ENCODE assay signal across 9 mouse cellular contexts in genomic region chr5:119685446-119686198, GRCm38 (mm10). TPM values are rescaled to one million over a fixed set of nuclear protein-coding genes. Genes with fewer than 3 reads are reported as not detected.
DNase-seq lines count a peak whose midpoint lies in the region; ATAC-seq and TF ChIP-seq lines count a peak whose summit lies in the region.
"Had no signal": no experiment of that assay in that cellular context is flagged by ENCODE, and none has a peak within 500 bp of the region (broad histone marks: within the 10 kb centered on the region; RNA-seq: fewer than 3 reads in every experiment).

No protein-coding gene starts in this region.

- intact Hi-C loops in left cerebral cortex, adult 2 months (cut with DNase I) = loop anchor here (1.0 to 5.0 kb wide), 2 partner anchors 117 to 806 kb away; no protein-coding TSS in a partner anchor

- no peak for DNase-seq in left cerebral cortex, adult 2 months (ENCODE audit: extremely low spot score in 1 of 2, low spot score in 2 of 2)
- no peak for DNase-seq in left cerebral cortex, adult 8-10 months (ENCODE audit: low spot score in 2 of 2)
- DNase-seq in embryo, embryonic 11 days = peak; percentile 62
- no peak for DNase-seq in limb, embryonic 14.5 days (ENCODE audit: low spot score)
- peak; percentile 73 for DNase-seq in retina, postnatal 1 day
- no peak for DNase-seq in cerebellum, adult 2 months
- no peak for DNase-seq in cerebellum, adult 11-12 months

- H3K27ac ChIP-seq in left cerebral cortex, adult 2 months = no peak overlapping the region
- peak overlapping the region; percentile 21 for H3K27ac ChIP-seq in limb, embryonic 14.5 days (replicated peaks; ENCODE audit: low read depth, low read length)
- no peak overlapping the region for H3K27ac ChIP-seq in cerebellum, adult 2 months (ENCODE audit: insufficient read depth, low read length)
- H3K27ac ChIP-seq: midbrain, embryonic 12.5 days had no signal

- H3K9me3 ChIP-seq in limb, embryonic 14.5 days (ENCODE audit: control insufficient read depth, low read length) = no peaks in the 10 kb centered on the region
- H3K9me3 ChIP-seq: midbrain, embryonic 12.5 days had no signal

- TF ChIP-seq POLR2A in limb, embryonic 14.5 days (IDR thresholded peaks at IDR 0.05; ENCODE audit: borderline replicate concordance, extremely low read depth, insufficient read depth, insufficient read length) = no peak
- TF ChIP-seq POLR2A in cerebellum, adult 2 months (IDR thresholded peaks at IDR 0.05; ENCODE audit: borderline replicate concordance, insufficient read depth, low read length) = no peak

- H3K4me2 ChIP-seq in limb, embryonic 14.5 days (replicated peaks; ENCODE audit: low read depth, low read length, severe bottlenecking) = peak overlapping the region; percentile 53
- H3K4me2 ChIP-seq: midbrain, embryonic 12.5 days had no signal

- TF ChIP-seq CTCF in left cerebral cortex, adult 2 months (IDR thresholded peaks at IDR 0.05) = no peak
- TF ChIP-seq CTCF in cerebellum, adult 2 months (IDR thresholded peaks at IDR 0.05; ENCODE audit: borderline replicate concordance, insufficient read depth, low read depth, low read length) = no peak

- H3K4me1 ChIP-seq in limb, embryonic 14.5 days (ENCODE audit: control insufficient read depth, insufficient read depth, low read length) = peaks cover 13% of the 10 kb centered on the region
- no peaks in the 10 kb centered on the region for H3K4me1 ChIP-seq in cerebellum, adult 2 months (ENCODE audit: control insufficient read depth, insufficient read depth, low read length)

- ATAC-seq in limb, embryonic 14.5 days (ENCODE audit: low FRiP score, low read depth) = peak; percentile 29
- ATAC-seq in monocyte, adult 5-6 weeks (replicated peaks; ENCODE audit: insufficient number of reproducible peaks, low FRiP score, low TSS enrichment, poor library complexity, severe bottlenecking) = no peak

- H3K36me3 ChIP-seq in limb, embryonic 14.5 days (ENCODE audit: control insufficient read depth, insufficient read depth, low read length) = peaks cover 15% of the 10 kb centered on the region
- H3K36me3 ChIP-seq: midbrain, embryonic 12.5 days had no signal

- WGBS in limb, embryonic 14.5 days = 2% methylated on average over 22 of the region's 22 CpGs
- 2% methylated on average over 22 of the region's 22 CpGs for WGBS in cerebellum, adult 2 months

- peak overlapping the region; percentile 6 for H3K4me3 ChIP-seq in left cerebral cortex, adult 2 months
- peak overlapping the region; percentile 29 for H3K4me3 ChIP-seq in limb, embryonic 14.5 days (replicated peaks; ENCODE audit: low read length)
- H3K4me3 ChIP-seq in cerebellum, adult 2 months (replicated peaks; ENCODE audit: insufficient read depth, low read depth, low read length) = no peak overlapping the region
- H3K4me3 ChIP-seq: midbrain, embryonic 12.5 days had no signal

- peaks cover 96% of the 10 kb centered on the region for H3K27me3 ChIP-seq in limb, embryonic 14.5 days (ENCODE audit: control insufficient read depth, insufficient read depth, low read length)
- H3K27me3 ChIP-seq in cerebellum, adult 2 months (ENCODE audit: control insufficient read depth, insufficient read depth, low read length) = peaks cover 12% of the 10 kb centered on the region; the same call in 1 of the 2 replicates

- H3K9ac ChIP-seq in limb, embryonic 14.5 days (ENCODE audit: low read depth, low read length, severe bottlenecking) = 0 out of 2 replicates have a peak overlapping the region, but pooled peaks have one; percentile 21
- H3K9ac ChIP-seq: midbrain, embryonic 12.5 days had no signal

RNA-seq across cellular contexts. Expression of gene Tbx3, which starts 15.2 kb away (rescaled TPM):
- total RNA-seq in left cerebral cortex, adult 2 months (2021) = 1 to 10 TPM; 3.1 to 5.5 TPM
- total RNA-seq in left cerebral cortex, adult 8-10 months (2022) = 1 to 10 TPM; 2.2 to 4.8 (median 3.4) TPM
- 18.6 and 28.2 TPM in 2 replicates for polyA plus RNA-seq in limb, embryonic 14.5 days (2012; rRNA removed)
- 23.9 and 27.6 TPM in 2 replicates for polyA plus RNA-seq in limb, embryonic 14.5 days (2014; fragmentation: Nextera tagmentation; extraction: Ambion mirVana)
- 1.4 and 1.6 TPM in 2 replicates for polyA plus RNA-seq in cerebellum, adult 2 months (2012; rRNA removed)
- total RNA-seq in monocyte, adult 5-6 weeks (2017) = not detected in 3 replicates

Comparison
In these comparisons a context has a peak if more than half of its experiments do, and no peak if none do; other contexts are left out.
1. DNase-seq: peak in embryo, embryonic 11 days (single experiment) and retina, postnatal 1 day (single experiment); none in left cerebral cortex, adult 2 months (0 of 2), left cerebral cortex, adult 8-10 months (0 of 2), limb, embryonic 14.5 days (single experiment), cerebellum, adult 2 months (0 of 2) and cerebellum, adult 11-12 months (single experiment).